Mouse (Mus musculus): ENCODE data around the gene Hfe2. TPM values are rescaled to one million over a fixed set of nuclear protein-coding genes. Genes with fewer than 3 reads are reported as not detected.

The Hfe2 gene
- total RNA-seq, 1 experiment from 2014 or later: not detected

GRCm38 (mm10) chr3:96576690-96577541, 51.9 kb downstream of the Hfe2 start, which contains the start of gene Gm16253:
Gene Gm16253 (plus strand): TSS chr3:96576984.
- peak; percentile 90 to 91 for ATAC-seq (replicated peaks in 1 of 2; ENCODE audit: insufficient read depth in 1 of 2, low FRiP score in 2 of 2, low TSS enrichment in 1 of 2, low read depth in 1 of 2, poor library complexity in 2 of 2, severe bottlenecking in 2 of 2)

- ATAC-seq (replicated peaks in 1 of 2; ENCODE audit: insufficient read depth in 1 of 2, low FRiP score in 2 of 2, low TSS enrichment in 1 of 2, low read depth in 1 of 2, poor library complexity in 2 of 2, severe bottlenecking in 2 of 2): no peak
Measured at GRCm38 (mm10) chr3:96577566-96577965, 52.6 kb downstream of the Hfe2 start.

Other genes with a start within 250 kb of the Hfe2 start
- 1.7 and 4.9 TPM in 2 replicates for gene Fcgr1, start 231.2 kb upstream of the Hfe2 start, total RNA-seq (2017)
- not detected in 2 replicates for gene BC107364, start 72.9 kb upstream of the Hfe2 start, total RNA-seq (2017)
- 332 and 487 TPM in 2 replicates for gene Txnip, start 32.8 kb downstream of the Hfe2 start, total RNA-seq (2017)
- gene Gm16253, start 51.8 kb downstream of the Hfe2 start, total RNA-seq (2017): not detected in 2 replicates
- gene Polr3gl, start 69.0 kb downstream of the Hfe2 start, total RNA-seq (2017): 84.4 and 87.4 TPM in 2 replicates
- gene Ankrd34a, start 71.5 kb downstream of the Hfe2 start, total RNA-seq (2017): not detected in 2 replicates
- gene Lix1l, start 76.0 kb downstream of the Hfe2 start, total RNA-seq (2017): 5.9 and 8.3 TPM in 2 replicates
- 68.9 and 86.3 TPM in 2 replicates for gene Rbm8a, start 104.8 kb downstream of the Hfe2 start, total RNA-seq (2017)
- gene Pex11b, start 110.2 kb downstream of the Hfe2 start, total RNA-seq (2017): 23.9 and 30.9 TPM in 2 replicates
- gene Gm42957, start 110.3 kb downstream of the Hfe2 start, total RNA-seq (2017): not detected in 2 replicates
- 1.4 TPM in 1 of 2 replicates, not detected in the other for gene Itga10, start 120.4 kb downstream of the Hfe2 start, total RNA-seq (2017)
- gene Ankrd35, start 145.0 kb downstream of the Hfe2 start, total RNA-seq (2017): 0.06 TPM in 1 of 2 replicates, not detected in the other
- gene Pias3, start 171.2 kb downstream of the Hfe2 start, total RNA-seq (2017): 13.1 and 19.0 TPM in 2 replicates
- not detected in 2 replicates for gene Nudt17, start 183.4 kb downstream of the Hfe2 start, total RNA-seq (2017)
- gene Polr3c, start 202.5 kb downstream of the Hfe2 start, total RNA-seq (2017): 23.1 and 24.8 TPM in 2 replicates
- gene Rnf115, start 202.5 kb downstream of the Hfe2 start, total RNA-seq (2017): 78.4 and 100 TPM in 2 replicates

All from hematopoietic stem cell, adult 5-6 weeks (primary cell).